Mouse (Mus musculus) embryo, embryonic 11.5 days (tissue): ENCODE data around the gene Dab1.

Source experiments
- DNase-seq: peaks from one replicate; pipeline ENCODE4 v3.0.0-alpha.2; 2012; ENCODE audit warnings: low read depth, low spot score

Dab1 gene

GRCm38 (mm10) chr4:104369091-104369490, 749.9 kb downstream of the Dab1 start:
- DNase-seq = no peak

DNA sequence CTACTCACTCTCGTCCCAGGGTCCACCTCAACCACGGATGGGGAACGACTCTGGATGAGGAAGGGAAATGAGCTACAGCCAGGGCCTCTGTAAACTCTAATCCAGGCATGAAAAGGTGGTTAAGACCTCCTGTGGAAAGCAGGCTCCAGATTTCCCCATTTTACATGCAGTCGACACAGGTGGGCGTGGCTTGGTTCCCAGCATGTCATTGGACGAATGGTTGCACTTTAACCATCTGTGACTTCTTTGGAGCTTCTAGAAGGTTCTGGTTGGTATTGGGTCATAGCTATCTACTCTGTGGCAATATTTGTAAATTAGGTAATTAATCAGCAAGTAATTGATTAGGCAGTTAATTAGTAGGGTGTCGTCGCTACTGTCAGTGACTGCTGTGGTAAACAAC, 752.0 kb downstream of the Dab1 start:
- no peak for DNase-seq

- DNase-seq = no peak
Observed at GRCm38 (mm10) chr4:104374191-104374590, 755.0 kb downstream of the Dab1 start.

DNA sequence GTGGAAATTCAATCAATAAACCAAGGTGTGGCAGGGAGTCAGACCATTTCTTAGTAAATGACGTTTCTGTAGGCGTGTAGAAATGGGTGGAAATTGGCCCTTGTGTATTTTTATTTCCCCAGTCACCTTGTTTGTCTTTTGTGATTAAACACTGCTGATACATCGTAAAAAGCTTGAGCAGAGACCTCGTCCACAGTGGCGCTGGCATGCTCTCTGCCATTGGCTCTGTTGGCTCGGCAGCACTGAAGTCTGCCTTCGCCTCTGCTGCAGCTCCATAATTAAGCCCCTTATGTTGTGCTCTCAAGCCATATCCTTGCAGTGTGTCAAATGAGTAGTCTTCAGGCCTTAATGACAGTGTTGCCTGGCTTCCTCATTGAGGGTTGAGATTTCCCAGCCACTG, 765.5 kb downstream of the Dab1 start:
- DNase-seq = no peak

GRCm38 (mm10) chr4:104385272-104385671, 766.1 kb downstream of the Dab1 start:
- no peak for DNase-seq

DNA sequence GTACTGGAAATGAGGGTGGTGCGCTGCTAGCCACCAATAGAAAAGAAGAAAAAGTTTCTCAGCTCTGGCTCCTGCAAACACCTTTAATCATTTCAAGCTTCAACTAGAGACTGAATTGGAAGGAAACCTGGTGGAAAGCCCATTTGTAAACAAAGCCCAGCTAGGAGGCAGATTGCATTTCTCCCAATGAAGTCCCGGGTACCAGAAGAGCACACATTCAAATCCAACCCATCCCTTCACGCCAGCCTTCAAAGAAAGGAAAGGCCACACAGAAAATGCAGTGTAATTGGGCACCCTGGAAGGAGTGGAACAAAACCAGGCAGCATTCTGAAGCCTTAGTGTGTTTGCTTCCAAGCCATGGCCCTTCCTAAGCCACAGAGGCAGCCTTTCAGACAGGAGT, 776.4 kb downstream of the Dab1 start:
- no peak for DNase-seq

GRCm38 (mm10) chr4:104396095-104396494, 776.9 kb downstream of the Dab1 start:
- no peak for DNase-seq

DNA sequence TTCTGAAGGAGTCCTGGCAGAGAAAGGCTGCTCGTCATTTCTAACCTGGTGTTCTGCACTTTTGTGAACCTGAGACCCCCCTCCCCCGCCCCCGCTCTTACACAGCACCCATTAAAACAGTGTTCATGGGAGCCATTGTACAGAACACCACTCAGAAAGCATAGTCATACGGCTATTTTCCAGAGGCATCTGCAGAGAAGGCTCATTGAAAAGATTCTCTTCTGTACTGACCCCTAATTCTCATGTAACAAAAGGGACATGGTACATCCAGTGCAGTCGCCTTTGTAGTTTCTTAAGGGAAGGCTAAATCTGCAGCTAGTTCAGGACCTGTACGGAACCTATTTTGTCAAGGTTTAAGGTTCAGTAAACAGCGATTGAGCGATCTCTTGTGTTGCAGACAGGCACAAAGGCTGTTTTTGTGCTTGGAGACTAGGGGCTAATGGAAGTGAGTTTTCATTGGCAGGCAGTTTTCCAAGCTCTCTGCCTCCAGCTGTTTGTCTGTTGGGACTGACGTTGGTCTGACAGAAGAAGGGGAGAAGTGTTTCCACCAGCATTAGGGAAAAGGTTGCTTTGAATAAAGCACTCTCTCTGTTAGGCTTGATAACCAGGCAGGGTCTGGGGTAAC, 780.1 kb downstream of the Dab1 start:
- no peak for DNase-seq

- DNase-seq = no peak
Observed at GRCm38 (mm10) chr4:104404099-104404498, 784.9 kb downstream of the Dab1 start.

GRCm38 (mm10) chr4:104410922-104411321, 791.8 kb downstream of the Dab1 start:
- DNase-seq = no peak

DNA sequence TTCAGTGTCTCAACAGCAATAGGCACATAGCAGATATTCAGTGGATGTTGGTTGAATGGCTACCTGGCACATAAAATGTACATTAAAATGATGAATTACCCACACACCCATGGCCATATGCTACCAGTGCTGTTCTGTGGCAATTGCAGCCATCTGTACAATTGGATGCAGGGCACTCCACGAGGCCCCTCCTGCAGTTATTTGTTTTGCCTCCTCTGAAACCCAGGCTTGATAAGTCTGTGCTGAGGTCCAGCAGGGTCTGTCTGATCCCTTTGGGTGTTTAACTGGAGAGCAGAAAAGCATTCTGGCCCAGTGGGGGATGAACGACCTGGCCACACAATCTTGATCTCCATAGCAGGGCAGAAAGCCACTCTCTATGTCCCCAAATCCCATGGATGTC, 796.3 kb downstream of the Dab1 start:
- no peak for DNase-seq

- DNase-seq = no peak
Observed at GRCm38 (mm10) chr4:104418354-104418753, 799.2 kb downstream of the Dab1 start.

- DNase-seq = no peak
Observed at GRCm38 (mm10) chr4:104420983-104421680, 802.0 kb downstream of the Dab1 start.

- DNase-seq = no peak
Observed at GRCm38 (mm10) chr4:104429127-104429526, 810.0 kb downstream of the Dab1 start.

DNA sequence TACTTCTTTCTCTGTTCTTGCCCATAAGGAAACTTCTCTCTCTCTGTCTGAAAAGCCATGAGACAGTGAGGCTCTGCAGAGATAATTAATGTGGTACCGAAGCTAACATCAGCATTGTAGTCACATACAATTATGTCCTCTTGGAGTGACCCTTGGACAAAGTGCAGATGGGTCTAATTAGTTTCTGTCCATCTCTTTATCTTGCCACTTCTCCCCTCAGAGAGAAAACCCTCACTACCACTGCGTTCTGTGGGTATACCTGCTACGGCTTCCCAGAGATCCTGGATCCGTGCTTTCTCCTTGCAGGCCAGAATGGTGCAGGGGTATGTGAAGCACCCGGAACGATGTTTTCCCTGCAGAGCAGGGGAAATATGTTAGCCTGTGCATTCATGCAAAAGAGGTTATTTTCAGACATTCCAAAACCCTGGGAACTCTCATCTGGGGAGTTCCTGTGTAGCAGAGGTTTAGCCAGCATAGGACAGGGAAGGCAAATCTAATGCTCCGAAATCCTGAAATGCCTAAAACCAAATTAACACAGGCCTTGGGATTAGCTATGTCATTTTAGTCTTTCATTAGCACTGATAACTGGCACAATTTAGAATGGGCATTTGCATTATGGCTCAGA, 812.2 kb downstream of the Dab1 start:
- no peak for DNase-seq

GRCm38 (mm10) chr4:104432150-104432549, 813.0 kb downstream of the Dab1 start:
- DNase-seq = no peak

GRCm38 (mm10) chr4:104435736-104436135, 816.6 kb downstream of the Dab1 start:
- no peak for DNase-seq

GRCm38 (mm10) chr4:104436411-104436810, 817.3 kb downstream of the Dab1 start:
- no peak for DNase-seq

GRCm38 (mm10) chr4:104438730-104439129, 819.6 kb downstream of the Dab1 start:
- DNase-seq = no peak

DNA sequence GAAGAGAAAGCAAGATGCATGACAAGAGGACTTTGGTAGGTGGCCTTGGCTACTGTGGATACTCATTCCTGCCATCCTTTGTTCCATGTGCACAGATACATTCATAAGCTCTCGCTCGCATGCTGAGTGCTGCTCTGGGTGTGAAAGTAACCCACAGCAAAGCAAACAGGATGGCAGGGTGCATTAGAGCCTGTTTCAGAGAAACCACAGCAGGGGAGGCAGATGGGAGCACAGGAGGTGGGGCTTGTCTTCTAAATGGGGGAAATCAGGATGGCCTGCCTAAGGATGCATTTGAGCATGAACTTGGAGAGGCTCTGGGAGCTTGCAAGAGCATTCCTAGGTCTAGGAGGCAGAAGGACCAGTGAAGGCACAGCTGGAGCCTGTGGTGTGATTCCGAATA, 820.5 kb downstream of the Dab1 start:
- no peak for DNase-seq

- DNase-seq = no peak
Observed at GRCm38 (mm10) chr4:104442925-104443747, 824.0 kb downstream of the Dab1 start.

GRCm38 (mm10) chr4:104443775-104444174, 824.6 kb downstream of the Dab1 start:
- DNase-seq = no peak
